Mouse (Mus musculus) erythroid progenitor cell, adult 5-6 weeks (primary cell): ENCODE data around the gene Pmfbp1. TPM values are rescaled to one million over a fixed set of nuclear protein-coding genes. Genes with fewer than 3 reads are reported as not detected.

Experiments
- ATAC-seq: replicated peaks from 2 replicates; pipeline ENCODE4 v1.8.0; 2016; ENCODE audit warnings: moderate number of reproducible peaks, mild to moderate bottlenecking, moderate TSS enrichment, inconsistent platforms; ENCODE audit not compliant: poor library complexity, low FRiP score, severe bottlenecking
- total RNA-seq, 2 experiments: library from RNA; stranded (forward) in 1 of 2; stranded (reverse) in 1 of 2; fragments of 150-400 nt in 1 of 2; fragments of 186-747, 209-891 nt in 1 of 2; gene quantifications; 2 replicates each; pipeline versions ENCODE4 v1.2.3 to v1.2.4; 2015 to 2017; ENCODE audit warnings: low replicate concordance in 2 of 2

Gene Pmfbp1
- total RNA-seq, 2 experiments from 2014 or later = not detected

DNA sequence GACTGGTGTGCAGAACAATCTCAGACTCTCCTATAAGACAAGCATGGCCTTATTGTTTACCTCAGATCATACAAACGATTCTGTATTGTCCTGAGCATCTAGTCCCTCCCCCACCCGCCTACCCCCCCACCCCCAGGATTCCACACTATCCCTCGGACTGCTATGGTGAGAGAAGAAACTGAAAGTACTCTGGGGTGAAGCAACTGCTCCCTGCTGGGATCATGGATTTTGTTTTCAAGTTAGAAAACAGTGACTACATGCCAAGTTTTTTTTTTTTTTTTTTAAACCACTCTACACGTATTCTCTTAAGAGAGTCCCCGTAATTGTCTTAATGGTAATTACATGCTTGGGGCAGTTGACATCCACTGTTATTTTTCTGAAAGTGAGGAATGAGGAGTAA, 3.6 kb downstream of the Pmfbp1 start:
- ATAC-seq = no peak

DNA sequence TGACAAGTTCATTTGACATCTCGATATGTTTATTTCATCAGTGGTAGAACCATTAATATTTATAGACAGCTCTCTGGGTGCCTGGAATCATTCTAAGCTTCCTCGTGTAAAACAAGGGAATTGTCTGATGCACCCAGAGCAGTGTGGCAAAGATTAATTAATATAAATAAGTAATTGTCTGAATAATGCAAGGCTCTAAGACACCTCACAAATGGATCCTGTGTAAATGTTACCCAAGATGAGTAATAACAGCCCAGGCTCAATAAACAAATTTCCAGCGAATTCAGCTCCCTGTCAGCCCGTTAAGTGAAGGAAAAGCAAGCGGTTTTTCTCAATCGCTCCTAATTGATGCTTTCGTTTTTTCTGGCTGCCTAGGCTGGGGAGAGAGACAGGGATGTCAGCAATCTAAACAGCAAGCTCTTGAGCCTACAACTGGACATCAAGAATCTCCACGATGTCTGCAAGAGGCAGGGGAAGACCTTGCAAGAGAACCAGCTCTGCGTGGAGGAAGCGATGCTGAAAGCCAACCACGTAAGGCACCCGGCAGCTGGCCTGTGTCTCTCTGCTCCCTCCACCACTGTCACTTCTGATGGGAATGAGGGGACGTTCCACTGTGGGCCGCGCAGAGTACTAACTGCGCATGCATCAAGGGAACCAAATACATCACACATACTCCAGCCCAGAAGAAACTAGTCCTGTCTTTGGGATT, 5.3 kb downstream of the Pmfbp1 start:
- ATAC-seq = no peak

DNA sequence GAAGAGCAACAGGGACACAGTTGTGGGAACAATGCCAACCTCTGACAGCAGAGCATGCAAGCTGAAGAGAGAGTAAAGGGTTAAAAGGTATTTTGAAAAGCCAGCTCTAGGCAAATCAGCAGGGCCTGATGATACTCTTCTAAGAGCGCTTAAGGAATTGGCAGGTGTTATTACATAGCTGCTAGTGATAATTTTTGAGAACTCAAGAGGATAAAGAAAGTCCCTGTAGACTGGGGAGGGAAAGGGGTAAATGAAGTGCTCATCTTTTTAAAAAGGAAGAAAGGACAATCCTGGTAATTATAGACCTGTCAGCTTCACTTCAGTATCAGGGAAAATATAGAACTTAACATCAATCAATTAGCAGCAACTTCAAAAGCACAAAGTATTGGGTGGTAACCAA, 9.7 kb downstream of the Pmfbp1 start:
- no peak for ATAC-seq

DNA sequence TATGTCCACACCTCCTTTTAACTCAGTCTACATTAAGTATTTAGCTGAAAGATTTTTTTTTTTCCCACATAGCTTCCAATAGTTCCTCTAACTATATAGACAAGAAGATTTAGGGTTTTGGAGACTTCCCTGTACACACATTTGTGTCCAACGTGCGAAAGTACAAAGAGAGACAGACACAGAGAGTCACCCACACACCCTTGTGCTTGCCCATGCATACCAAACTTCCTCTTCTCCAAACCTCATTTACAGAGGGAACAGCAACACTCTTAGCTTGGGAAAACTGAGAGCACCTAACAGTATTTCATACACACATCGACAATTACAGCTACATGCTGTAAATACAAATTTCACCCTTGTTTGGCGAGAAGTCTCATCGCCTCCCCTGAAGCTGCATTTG, 11.7 kb downstream of the Pmfbp1 start:
- ATAC-seq = no peak

DNA sequence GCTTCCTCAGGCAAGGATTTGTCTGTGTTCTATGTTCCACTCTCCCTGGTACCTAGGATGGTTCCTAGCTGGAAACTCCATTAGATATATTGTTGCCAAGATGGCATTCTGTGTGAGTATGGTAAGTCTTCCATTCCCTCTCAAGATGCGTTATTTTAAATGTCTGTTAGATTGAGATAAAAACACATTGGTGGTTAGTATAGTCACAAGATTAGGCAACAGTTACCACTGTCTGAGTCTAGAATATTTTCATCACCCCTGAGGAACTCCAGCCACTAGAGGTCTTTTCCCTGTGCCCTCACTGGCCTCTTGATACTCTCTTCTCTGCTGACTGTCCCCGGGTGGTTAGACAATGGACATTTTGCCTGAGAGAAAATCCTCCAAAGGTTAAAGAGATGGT, 30.2 kb downstream of the Pmfbp1 start:
- ATAC-seq = no peak

DNA sequence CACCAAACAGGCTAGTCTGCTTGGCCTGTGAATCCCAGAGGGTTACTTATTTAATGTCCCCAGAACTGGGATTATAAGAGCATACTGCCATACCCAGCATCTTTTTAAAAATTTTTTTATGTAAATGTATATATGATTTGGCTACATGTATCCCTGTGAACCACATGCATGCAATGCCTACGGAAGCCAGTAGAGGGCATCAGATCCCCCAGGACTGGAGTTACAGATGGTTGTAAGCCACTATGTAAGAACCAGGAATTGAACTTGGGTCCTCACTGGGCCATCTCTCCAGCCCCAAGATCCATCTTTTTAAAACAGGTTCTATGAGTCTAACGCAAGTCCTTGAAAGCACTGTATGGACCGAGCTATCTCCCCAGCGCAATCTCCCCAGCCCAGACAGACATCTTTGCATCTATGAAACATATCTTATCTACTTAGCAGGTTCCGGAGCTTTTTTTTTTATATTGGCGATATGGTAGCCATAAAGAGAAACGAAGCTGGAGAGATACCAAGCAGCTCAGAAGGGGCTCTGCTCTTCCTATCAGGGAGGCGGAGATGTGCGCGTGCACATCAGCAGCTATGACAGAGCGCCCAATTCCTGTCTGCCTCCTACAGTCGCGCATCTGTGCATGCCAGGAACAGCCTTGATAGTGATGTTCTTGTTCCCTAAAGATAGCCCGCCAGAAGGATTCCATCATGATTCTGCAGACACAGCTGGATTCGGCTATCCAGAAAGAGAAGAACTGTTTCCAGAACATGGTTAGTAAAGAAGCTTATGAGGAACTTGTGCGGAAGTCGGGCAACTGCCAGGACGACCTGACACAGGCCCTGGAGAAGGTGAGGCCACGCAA, 41.5 kb downstream of the Pmfbp1 start:
- no peak for ATAC-seq

DNA sequence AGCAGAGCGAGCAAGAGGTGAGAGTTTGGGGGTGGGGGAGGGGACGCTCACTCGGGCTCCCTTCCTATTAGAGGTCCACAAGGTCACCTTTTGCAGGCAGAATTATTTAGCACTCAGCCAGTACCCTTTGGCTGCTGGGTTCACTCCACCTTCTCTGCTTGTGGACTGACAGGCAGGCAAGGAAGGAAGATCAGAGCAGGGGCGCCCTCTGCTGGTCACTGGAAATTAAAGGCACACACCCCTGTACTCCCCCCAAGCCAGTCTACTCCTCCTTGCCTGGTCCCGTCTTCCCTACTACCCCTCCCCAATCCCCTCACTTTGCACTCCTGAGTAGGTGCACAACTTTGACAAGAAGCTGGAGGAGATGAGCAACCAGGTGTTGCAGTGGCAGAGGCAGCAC, 42.9 kb downstream of the Pmfbp1 start:
- ATAC-seq = 0 out of 2 replicates have a peak, but pooled peaks have one; percentile 37

DNA sequence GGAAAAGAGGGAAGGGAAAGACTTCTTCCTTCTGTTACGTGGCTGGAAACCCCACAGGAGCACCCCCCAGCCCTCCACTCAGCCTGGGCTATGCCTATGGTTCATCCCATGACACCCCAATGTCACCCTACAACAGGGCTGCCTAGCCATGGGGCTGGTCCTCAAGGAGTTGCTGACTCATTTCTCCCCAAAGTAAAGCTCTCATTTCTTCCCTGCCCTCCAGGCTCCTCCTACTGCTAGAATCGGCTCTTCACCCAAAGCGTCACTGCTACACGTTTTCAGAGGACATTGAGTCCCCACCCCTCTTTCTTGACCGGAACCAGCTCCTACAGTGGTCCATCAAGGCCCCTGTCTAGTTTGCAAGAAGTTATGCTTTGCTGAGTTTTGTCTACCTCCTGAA, 48.3 kb downstream of the Pmfbp1 start:
- ATAC-seq = no peak

DNA sequence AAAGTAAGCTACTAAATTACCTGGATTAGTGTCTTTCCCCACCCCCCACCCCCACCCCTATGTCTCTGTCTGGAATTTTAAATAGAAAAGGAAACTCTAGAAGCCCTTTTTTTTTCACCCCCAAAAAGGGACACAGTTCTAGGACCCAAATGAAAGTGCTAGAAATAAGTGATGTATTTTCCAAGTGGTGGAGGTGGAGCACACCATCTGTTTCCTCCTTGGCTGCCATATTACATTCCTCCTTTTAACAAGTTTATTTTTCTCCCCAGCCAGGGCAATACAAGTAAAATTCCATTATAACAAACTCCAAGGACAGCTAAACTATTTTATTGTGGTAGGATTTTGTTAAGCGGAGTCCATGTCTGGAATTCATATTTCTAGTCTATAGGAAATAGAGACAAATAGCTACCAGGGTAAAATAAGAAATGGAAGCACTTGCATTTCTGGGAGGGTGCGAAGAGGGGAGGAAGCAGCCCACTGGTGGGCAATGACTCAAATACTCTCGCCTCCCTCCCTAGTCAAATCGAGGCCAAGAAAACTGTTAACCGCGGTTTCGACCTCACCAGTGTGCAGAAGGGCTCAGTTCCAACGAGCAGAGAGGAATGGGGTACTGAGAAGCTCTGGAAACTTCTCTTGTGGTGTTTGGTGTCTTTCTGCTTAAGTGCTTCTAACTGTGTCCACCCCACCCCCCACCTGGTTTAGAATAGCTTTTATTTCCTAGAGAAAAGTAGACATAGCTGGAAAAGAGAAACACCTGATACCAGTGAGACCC, 49.1 kb downstream of the Pmfbp1 start:
- ATAC-seq = no peak

DNA sequence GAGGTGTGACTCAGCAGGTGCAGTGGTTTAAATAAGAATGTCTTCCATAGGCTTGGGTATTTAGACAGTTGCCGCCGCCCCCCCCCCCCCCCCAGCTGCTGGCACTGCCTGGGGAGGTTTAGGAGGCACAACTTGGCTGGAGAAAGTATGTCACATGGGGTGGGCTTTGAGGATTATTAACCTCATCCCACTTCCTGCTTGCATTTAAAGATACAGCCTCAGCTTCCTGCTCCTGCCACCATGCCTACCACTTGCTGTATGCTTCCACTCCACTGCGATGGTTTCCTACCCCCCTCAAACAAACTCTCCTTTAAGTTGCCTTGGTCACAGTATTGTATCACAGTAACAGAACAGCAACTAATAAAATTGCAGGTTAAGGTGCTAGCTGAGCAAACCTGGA, 50.2 kb downstream of the Pmfbp1 start:
- no peak for ATAC-seq

DNA sequence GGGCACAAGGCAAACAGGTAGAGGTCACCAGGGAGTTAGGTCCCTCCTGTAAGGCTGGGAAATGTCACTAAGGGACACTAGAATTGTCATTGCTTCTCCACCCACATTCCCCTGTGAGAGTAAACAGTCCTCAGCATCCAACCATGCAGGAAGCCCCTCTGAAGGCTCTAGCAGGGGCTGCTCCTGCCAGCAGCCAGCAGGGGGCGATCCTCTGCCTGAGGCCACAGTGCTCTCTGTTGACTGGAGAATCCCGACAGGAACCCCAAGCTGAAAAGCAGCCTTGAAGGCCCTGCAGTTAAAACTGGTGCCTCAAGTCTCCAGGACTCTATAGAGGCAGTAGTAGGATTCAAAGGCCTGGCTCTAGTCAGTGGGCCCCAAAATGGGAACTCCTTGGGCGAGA, 57.8 kb downstream of the Pmfbp1 start:
- no peak for ATAC-seq

DNA sequence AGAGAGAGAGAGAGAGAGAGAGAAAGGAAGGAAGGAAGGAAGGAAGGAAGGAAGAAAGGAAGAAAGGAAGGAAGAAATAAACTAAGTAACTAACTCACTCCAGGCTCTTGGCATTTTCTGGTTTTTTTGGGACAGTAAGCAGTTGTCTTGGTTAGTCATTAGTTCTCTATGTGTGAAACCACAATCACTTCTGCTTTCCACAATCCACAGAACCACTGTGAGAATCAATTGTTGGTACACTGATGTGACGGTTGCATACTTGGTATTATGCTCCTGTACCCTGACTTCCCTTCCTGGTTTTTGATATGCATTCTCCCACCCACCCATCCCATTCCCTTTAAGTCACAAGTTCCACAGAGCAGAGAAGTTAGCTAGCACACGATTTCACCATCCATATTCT, 70.1 kb downstream of the Pmfbp1 start:
- ATAC-seq = no peak

DNA sequence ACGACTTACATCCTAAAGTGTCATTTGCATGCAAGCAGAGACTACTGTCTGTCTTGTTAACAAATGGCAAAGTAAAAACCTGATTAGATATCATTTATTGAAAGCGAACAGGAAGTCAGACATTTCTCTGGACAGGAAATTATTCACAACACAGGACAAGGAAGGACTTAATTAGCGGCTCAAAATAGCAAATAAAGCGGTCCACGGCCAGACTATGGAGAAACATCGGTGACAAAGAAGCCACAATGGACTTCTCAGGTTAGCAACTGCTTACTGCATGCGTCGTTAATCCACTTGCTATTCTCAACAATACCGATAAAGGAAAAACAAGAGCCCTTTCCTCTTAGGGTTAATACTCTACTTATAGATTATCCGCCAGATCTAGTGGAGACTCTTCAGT, 70.9 kb downstream of the Pmfbp1 start:
- ATAC-seq = no peak

DNA sequence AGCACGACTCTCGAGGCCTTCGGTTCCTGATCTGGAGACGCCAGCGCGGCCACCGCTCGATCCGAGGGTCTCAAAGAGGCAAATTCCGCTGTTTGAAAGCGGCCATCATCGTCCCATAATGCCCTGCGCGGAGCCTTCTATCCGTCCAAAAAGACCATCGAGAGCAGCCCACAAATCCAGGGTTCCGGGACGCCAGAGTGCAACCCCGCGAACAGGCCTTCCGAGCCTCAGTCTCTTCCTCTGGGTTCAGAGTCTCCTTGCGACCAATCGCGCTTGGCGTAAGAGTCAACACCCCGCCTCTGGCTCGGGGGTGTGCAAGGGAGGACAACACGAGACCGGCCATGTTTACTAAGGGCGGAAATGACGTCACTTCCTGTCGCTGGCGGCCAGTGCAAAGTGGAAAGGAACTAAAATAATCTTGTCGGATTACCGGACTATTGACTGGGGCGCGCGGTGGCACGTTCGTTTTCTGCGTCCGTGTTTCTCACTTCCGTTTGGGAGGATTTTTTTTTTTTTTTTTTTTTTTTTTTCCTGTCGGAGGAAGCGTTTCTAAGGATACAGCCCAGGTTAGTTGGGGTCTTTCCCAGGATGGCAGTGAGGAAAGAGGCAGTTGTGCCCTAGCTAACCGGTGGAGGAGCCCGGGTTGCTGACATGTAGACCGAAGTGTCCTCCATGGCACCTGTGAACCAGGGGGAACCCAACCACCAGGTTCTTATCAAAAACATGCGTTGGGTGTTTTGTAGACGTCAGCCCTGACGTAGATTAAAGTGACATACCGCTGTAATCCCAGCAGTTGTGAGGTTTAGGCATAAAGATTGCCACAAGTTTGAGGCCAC, 71.9 kb downstream of the Pmfbp1 start, which contains the start of the genes Dhx38 and Txnl4b:
TSS of gene Dhx38 (minus strand) at position 364 of the 836 bp plus-strand sequence.
TSS of gene Txnl4b (plus strand) at position 395 of the 836 bp plus-strand sequence.
- peak; percentile 95 for ATAC-seq

DNA sequence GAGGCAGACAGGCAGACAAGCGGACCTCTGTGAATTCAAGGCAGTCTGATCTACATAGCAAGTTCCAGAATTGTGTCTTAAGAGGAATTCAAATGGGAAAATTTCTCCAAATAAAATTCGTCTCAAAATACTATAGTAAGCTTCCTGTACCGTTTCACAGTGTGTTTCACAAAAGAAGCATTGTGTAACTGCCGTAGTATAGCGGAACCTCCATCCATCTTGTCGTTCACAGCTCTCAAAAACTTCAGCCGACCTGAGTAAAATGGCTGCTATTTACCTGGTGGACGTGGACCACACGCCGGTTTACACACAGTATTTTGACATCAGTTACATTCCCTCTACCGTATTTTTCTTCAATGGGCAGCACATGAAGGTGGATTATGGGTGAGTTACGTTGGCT, 77.3 kb downstream of the Pmfbp1 start:
- ATAC-seq = no peak

DNA sequence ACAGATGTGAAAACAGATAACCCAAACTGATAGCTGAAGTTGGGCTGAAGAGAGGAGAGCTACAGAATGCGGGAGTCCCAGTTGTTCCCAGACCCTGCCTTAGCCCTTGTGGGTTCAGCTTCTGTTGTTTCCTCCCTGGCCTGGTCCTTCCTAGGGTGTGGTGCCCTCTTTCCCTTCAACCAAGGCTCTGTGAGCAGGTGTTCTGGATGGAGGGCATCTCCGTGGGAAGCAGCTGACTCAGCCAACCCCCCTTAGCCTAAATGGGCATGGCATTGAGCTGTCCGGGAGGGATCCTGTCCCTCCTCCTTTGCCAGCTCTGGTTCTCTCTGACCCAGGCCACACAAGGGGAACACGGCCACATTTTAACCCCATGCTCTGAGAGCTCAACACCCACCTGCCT, 82.5 kb downstream of the Pmfbp1 start:
- ATAC-seq = no peak

DNA sequence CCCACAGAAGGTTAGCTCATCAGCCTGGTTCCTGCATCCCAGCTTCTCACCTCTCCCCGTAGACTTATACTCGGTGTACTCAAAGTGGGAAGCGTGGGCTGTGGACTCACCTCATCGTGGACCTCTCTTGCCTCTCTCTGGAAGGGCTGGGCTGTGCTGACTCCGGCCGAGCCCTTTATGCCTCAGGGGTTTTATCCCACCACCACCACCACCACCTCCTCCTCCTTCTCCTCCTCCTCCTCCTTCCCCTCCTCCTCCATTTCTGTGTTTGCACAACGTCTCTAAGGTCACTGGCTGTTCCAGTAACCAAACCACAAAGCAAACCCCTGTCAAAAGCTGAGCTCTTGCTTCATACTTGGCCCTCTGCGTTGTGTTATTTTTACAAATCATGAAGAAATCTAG, 85.1 kb downstream of the Pmfbp1 start, which contains the start of gene Hp:
TSS of gene Hp (minus strand) at position 273 of the 402 bp plus-strand sequence.
- no peak for ATAC-seq

DNA sequence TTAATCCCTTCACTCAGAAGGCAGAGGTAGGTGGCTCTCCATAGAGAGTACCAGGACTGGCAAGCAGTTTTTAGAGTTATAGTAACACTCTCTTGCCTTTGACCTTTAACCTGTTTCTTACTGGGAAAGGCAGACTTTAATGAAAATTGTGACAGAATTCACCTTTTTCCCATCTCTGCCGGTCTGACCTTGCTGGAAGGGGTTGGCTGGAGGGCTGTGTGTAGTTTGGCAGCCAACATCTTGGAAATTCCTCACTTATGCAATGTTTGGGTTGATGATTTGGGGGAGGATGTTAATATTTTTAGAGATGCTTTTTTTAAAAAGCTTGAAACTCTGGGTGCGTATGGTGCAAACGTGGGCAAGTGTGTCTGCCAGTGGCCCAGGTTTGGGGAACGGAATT, 90.5 kb downstream of the Pmfbp1 start:
- ATAC-seq = no peak

DNA sequence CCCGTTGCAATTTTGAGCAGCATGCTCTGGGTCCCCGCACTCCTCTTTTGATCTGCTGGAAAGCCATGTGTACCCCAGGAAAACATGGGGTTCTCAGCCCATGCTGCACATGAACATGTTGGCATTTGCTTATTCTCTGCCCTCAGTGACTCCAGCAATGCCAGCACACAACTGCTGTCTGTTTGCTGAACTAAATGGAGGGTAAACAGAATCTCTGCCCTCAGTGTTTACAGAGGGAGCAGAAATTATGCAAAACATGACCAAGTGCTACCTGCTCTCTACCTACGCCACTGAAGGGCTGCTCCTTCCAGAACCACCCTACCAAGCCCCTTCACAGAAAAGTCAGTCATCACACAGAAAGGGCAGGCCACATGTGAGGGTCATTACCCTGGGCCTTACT, 91.0 kb downstream of the Pmfbp1 start:
- ATAC-seq = no peak

DNA sequence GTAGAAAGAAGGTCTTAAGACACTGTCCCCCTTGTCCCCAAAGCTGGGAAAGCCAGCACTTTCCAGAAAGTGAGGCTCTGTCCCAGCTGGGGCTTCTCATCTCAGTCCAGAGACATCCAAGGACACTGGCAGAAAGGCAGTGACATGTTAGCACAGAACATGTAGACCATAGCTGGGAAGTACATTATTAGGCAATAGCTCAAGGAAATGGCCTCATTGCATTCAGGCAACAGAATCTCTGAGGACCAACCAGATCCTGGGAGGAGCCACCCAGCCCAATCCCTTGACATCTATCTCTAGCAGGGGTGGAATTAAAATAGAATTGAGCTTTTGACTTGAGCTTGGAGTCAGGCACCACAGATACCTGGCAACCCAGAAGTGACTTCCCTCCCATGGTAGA, 91.8 kb downstream of the Pmfbp1 start:
- ATAC-seq = no peak
